Mouse (Mus musculus): ENCODE data around the gene Src. TPM values are rescaled to one million over a fixed set of nuclear protein-coding genes. Genes with fewer than 3 reads are reported as not detected.
"Not testable (repeated sequence)": the region's sequence is repeated elsewhere in the genome, so short reads cannot be mapped to it uniquely, and the experiment has no call there.

The Src gene
- polyA plus RNA-seq, 1 experiment: 59.8 TPM

DNA sequence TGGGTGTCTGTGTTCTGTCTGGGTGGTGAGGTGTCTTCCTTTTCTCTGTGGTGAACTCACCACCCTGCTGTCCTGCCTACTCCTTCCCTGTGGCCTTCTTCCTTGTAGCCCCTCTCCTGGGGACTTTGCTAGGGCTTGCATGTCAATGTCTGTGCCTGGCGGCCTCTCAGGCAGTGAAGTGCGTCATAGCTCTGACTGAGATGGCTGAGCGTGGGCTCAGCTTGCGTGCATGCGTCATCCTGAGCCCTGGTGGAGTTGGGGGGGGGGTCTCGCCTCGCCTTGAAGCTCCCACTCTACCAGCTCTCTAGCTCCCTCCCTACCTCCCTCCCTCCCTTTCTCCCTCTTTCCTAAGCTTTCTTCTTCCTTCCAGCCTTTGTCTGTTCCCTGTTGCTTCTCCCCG is 60.4 kb downstream of the Src start:
- DNase-seq: no peak
- Histone ChIP-seq H3K4me1 (ENCODE audit: control insufficient read depth, insufficient read depth, low read length) (no peaks in the 10 kb centered on the region), H3K4me3 (replicated peaks; ENCODE audit: extremely low read depth, low read depth, low read length) (no peak overlapping the region)
- WGBS: 69% methylated on average over 8 of the region's 8 CpGs
- TF ChIP-seq CTCF (IDR thresholded peaks at IDR 0.05; ENCODE audit: insufficient read depth, low read length) (no peak), POLR2A (IDR thresholded peaks at IDR 0.05; ENCODE audit: borderline replicate concordance, extremely low read depth, low read depth, low read length) (no peak)

DNA sequence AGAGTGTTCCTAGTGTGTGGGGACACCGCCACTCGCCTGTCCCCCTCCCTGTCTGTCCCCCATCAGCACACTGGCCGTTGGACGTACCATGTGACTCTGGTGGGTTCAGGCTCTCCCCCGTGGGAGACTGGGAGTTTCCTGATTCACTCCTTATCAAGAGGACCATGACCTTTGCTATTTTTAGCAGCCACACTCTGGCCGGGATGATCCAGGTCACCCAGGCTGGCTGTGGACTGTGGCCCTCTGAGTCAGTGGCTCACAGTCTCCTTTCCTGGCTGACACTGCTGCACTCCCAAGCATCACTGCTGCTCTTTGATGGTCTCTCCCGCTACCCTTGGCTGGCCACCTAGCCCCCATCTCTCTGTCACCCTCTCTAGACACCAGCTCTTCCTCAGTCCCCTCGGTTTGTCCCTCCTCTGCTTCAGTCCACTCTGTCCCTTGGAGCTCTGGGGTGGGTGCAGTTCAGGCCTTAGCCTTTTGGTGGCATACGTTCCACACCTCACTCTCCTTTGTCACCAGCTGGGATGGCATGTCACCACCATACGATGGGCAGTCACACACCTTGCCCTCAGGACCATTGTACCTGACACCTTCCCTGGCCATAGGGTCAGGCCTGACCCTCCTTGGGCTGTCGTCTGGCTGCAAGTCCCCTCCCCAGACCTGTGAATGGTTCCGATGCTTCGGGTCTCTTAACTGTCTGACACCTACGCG is 61.8 kb downstream of the Src start:
- Histone ChIP-seq H3K4me3 (replicated peaks; ENCODE audit: extremely low read depth, low read depth, low read length) (no peak overlapping the region), H3K4me1 (ENCODE audit: control insufficient read depth, insufficient read depth, low read length) (no peaks in the 10 kb centered on the region)
- peak; percentile 86 for TF ChIP-seq CTCF (IDR thresholded peaks at IDR 0.05; ENCODE audit: insufficient read depth, low read length)
- TF ChIP-seq POLR2A (IDR thresholded peaks at IDR 0.05; ENCODE audit: borderline replicate concordance, extremely low read depth, low read depth, low read length): no peak
- WGBS: 42% methylated on average over 15 of the region's 15 CpGs
- DNase-seq: peak; percentile 39

DNA sequence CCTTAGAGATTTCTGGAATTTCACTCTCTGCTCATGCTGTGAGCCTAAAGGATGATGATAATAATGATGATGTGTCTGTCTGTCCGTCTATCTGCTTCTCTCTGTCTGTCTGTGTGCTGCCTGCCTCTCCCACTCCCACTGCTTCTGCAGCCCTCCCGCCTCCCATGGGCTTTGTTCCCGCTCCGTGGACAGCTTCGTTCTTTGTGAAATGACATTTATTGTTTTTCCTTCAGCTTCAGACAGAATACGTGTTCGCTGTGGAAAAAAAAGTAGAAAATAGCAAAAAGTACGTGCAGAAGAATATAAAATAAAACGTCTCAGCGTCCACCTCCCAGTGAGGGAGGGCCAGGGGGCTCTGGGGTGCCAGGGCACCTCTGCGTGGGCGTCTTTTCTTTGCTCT is 64.5 kb downstream of the Src start:
- H3K4me3 ChIP-seq (replicated peaks; ENCODE audit: extremely low read depth, low read depth, low read length): no peak overlapping the region
- DNase-seq: no peak
- TF ChIP-seq CTCF (IDR thresholded peaks at IDR 0.05; ENCODE audit: insufficient read depth, low read length) (no peak), POLR2A (IDR thresholded peaks at IDR 0.05; ENCODE audit: borderline replicate concordance, extremely low read depth, low read depth, low read length) (no peak)
- no peaks in the 10 kb centered on the region for H3K4me1 ChIP-seq (ENCODE audit: control insufficient read depth, insufficient read depth, low read length)
- WGBS: 60% methylated on average over 12 of the region's 12 CpGs

DNA sequence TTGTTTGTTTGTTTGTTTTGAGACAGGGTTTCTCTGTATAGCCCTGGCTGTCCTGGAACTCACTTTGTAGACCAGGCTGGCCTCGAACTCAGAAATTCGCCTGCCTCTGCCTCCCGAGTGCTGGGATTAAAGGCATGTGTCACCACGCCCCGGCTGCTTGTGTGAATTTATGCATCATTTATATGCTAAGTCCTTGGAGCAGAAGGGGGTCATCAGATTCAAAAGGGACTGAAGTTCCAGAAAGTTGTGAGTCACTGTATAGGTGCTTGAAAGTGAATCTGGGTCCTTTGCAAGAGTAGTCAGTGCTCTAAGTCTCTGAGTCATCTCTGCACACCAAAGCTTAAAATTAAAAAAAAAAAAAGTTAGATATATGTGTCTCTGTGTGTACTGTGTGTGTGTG is 68.3 kb downstream of the Src start:
- not testable (repeated sequence) for H3K4me1 ChIP-seq (ENCODE audit: control insufficient read depth, insufficient read depth, low read length); DNase-seq; H3K4me3 ChIP-seq (replicated peaks; ENCODE audit: extremely low read depth, low read depth, low read length)
- 84% methylated on average over 5 of the region's 5 CpGs for WGBS

DNA sequence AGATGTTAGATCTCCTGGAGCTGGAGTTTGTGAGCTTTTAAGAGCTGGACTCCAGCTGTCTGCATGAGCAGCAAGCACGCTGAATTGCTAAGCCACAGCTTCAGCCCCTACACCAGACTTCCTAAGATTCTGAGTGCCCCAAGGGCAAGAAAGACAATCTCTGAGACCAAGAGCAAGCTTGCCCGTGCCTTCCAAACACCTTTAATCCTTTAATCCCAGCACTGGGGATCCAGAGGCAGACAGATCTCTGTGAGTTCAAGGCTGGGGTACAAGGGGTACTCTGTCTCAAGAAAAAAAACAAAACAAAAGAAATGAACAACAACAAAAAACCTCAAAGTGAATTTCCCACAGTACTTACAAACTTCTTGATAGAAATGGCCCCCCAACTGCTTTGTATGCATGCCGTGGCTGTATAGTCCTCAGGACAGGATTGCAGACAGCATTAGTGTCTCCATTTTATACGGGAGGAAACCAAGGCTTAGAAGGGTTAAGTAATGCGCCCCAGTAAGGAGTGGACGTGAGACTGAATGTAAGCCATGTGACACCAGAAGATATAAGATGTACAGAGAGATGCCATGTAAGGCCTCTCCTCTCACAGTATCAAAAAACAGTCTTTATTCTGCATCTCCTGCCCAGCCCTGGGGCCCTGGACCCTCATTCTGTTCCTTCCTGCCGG is 68.9 kb downstream of the Src start:
- 61% methylated on average over 7 of the region's 7 CpGs for WGBS
- no peaks in the 10 kb centered on the region for H3K4me1 ChIP-seq (ENCODE audit: control insufficient read depth, insufficient read depth, low read length)
- TF ChIP-seq CTCF (IDR thresholded peaks at IDR 0.05; ENCODE audit: insufficient read depth, low read length) (no peak), POLR2A (IDR thresholded peaks at IDR 0.05; ENCODE audit: borderline replicate concordance, extremely low read depth, low read depth, low read length) (no peak)

DNA sequence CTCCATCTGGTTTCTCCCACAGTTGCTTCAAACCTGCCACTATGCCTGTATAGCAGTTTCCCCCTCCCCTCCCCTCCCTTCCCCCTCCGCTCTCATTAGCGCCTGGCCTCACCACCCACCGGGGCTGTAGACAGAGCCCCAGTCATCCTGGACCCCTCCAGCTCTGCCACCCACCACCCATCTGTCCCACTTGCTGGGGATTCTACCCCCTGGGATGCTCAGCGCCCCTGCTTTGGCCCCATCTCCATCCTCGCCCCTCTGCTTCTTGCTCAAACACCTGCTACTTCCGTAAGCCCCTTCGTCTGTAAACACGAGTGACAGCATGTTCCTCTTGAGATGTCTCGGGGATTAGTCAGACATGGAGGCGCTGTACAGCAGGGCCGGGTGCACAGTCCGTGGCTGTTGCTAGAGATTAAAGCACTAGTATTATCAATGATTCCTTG is 69.5 kb downstream of the Src start:
- DNase-seq: no peak
- no peaks in the 10 kb centered on the region for H3K4me1 ChIP-seq (ENCODE audit: control insufficient read depth, insufficient read depth, low read length)
- TF ChIP-seq POLR2A (IDR thresholded peaks at IDR 0.05; ENCODE audit: borderline replicate concordance, extremely low read depth, low read depth, low read length) (no peak), CTCF (IDR thresholded peaks at IDR 0.05; ENCODE audit: insufficient read depth, low read length) (no peak)
- H3K4me3 ChIP-seq (replicated peaks; ENCODE audit: extremely low read depth, low read depth, low read length): no peak overlapping the region
- 36% methylated on average over 12 of the region's 12 CpGs for WGBS

More for the DNA sequence above, 68.9 kb downstream of the Src start:
- DNase-seq: no peak
- no peak overlapping the region for H3K4me3 ChIP-seq (replicated peaks; ENCODE audit: extremely low read depth, low read depth, low read length)

DNA sequence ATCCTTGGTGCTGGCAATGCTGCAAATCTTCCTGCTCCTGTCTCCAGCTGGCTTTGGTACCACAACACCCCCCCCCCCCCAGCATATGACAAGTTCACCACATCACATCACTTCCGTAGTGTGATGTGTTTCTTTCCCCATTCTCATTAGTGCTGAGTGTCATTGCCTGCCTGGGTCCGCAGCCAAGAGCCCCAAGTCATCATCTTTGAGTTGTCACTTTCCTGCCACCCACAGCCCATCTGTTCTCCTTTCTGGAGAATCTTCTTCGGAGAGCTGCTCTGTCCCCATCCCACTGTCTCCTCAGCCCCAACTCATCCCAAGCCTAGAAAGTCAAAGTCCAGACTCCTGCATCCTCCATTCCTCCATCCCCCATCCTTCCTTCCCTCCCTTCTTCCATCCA is 75.0 kb downstream of the Src start:
- H3K4me1 ChIP-seq (ENCODE audit: control insufficient read depth, insufficient read depth, low read length): no peaks in the 10 kb centered on the region
- DNase-seq: no peak
- no peak overlapping the region for H3K4me3 ChIP-seq (replicated peaks; ENCODE audit: extremely low read depth, low read depth, low read length)
- TF ChIP-seq CTCF (IDR thresholded peaks at IDR 0.05; ENCODE audit: insufficient read depth, low read length) (no peak), POLR2A (IDR thresholded peaks at IDR 0.05; ENCODE audit: borderline replicate concordance, extremely low read depth, low read depth, low read length) (no peak)
- WGBS: 73% methylated on average over 3 of the region's 3 CpGs

DNA sequence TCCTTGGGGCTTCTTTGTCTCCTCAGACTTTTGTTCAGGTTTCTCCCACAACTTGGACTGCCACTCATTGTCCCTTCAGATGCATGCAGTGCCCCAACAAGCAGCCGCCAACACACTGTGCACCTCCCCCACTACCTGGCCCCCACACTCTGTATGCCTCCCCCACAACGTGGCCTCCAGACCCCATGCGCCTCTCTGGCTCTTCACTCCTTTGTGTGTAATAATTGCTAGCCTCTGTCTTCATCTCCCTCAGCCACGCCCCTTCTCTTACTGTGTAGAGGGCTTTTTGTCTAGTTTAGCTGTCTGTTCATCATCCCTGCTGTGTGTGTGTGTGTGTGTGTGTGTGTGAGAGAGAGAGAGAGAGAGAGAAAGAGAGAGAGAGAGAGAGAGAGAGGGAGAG is 80.3 kb downstream of the Src start:
- DNase-seq: no peak
- TF ChIP-seq CTCF (IDR thresholded peaks at IDR 0.05; ENCODE audit: insufficient read depth, low read length): no peak
- TF ChIP-seq POLR2A (IDR thresholded peaks at IDR 0.05; ENCODE audit: borderline replicate concordance, extremely low read depth, low read depth, low read length): no peak
- WGBS: 44% methylated on average over 4 of the region's 4 CpGs
- H3K4me3 ChIP-seq (replicated peaks; ENCODE audit: extremely low read depth, low read depth, low read length): no peak overlapping the region
- no peaks in the 10 kb centered on the region for H3K4me1 ChIP-seq (ENCODE audit: control insufficient read depth, insufficient read depth, low read length)

DNA sequence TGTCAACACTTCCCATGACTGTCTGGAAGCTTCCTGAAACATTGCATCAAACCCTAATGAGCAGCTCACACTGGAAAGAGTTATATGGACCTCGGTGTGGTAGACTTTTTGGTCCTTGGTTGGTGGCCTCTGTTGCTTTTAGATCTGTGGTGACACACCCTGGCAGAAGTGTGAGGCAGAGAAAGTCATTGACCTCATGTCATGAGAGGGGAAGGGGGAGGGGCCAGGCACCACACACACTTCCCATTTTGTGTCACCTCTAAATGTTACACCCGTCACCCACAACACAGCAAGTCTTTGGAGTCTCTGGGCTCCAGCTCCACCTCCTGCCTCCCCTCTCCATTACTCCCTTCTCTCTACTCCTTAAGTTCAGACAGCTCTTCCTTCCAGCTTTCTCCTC is 82.1 kb downstream of the Src start:
- TF ChIP-seq POLR2A (IDR thresholded peaks at IDR 0.05; ENCODE audit: borderline replicate concordance, extremely low read depth, low read depth, low read length): no peak
- TF ChIP-seq CTCF (IDR thresholded peaks at IDR 0.05; ENCODE audit: insufficient read depth, low read length): no peak
- Histone ChIP-seq H3K4me3 (replicated peaks; ENCODE audit: extremely low read depth, low read depth, low read length) (no peak overlapping the region), H3K4me1 (ENCODE audit: control insufficient read depth, insufficient read depth, low read length) (no peaks in the 10 kb centered on the region)
- WGBS: 41% methylated on average over 2 of the region's 2 CpGs
- DNase-seq: no peak

DNA sequence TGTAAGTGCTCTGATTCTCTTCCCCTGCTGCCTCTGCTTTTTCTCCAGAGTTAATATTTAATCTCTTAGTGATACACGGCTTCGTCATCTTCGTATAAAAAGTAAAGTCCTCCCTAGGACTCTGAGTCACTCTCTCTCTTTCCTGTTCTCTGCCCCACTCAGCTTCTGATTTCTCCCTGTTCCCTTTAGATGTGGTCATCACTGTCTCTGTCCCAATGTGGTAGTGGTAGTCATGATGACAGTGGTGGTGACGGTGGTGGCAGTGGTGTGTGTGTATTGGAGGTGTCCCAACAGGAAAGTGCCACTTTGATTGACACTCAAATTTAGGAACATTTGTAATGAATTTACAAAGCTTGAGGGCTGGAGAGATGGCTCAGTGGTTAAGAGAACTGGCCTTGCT is 83.1 kb downstream of the Src start:
- WGBS: 64% methylated on average over 4 of the region's 4 CpGs
- no peak overlapping the region for H3K4me3 ChIP-seq (replicated peaks; ENCODE audit: extremely low read depth, low read depth, low read length)
- DNase-seq: no peak
- no peaks in the 10 kb centered on the region for H3K4me1 ChIP-seq (ENCODE audit: control insufficient read depth, insufficient read depth, low read length)
- TF ChIP-seq CTCF (IDR thresholded peaks at IDR 0.05; ENCODE audit: insufficient read depth, low read length) (no peak), POLR2A (IDR thresholded peaks at IDR 0.05; ENCODE audit: borderline replicate concordance, extremely low read depth, low read depth, low read length) (no peak)
